Mouse (Mus musculus) lung, postnatal 0 days (tissue): Measurements from ENCODE around the gene Scn11a. TPM values are rescaled to one million over a fixed set of nuclear protein-coding genes. Genes with fewer than 3 reads are reported as not detected.

Source experiments
- ATAC-seq: fragments of 200-750 bp; cut with Nextera tagmentation; 2 replicates; pipeline ENCODE4 v1.8.0; 2017; ENCODE audit warnings: moderate library complexity
- DNase-seq: peaks from one replicate; pipeline ENCODE4 v3.0.0-alpha.2; 2016; ENCODE audit warnings: low spot score
- H3K27ac ChIP-seq: fragments of 300-500 bp; sonication (generic); 2 replicates; pipeline ENCODE4 v1.5.1; 2014; ENCODE audit warnings: antibody characterized with exemption, mild to moderate bottlenecking, low read length, mixed read lengths
- H3K27me3 ChIP-seq: fragments of 300-500 bp; sonication (generic); replicated peaks from 2 replicates; pipeline ENCODE4 v1.6.1; 2014; ENCODE audit warnings: low read length, mixed read lengths; ENCODE audit not compliant: insufficient read depth
- H3K36me3 ChIP-seq: fragments of 300-500 bp; sonication (generic); 2 replicates; pipeline ENCODE4 v1.6.1; 2014; ENCODE audit warnings: low read length, mixed read lengths; ENCODE audit not compliant: insufficient read depth
- H3K4me1 ChIP-seq: fragments of 300-500 bp; sonication (generic); 2 replicates; pipeline ENCODE4 v1.6.1; 2014; ENCODE audit warnings: antibody characterized with exemption, low read depth, low read length, mixed read lengths; ENCODE audit not compliant: insufficient read depth
- H3K4me2 ChIP-seq: fragments of 300-500 bp; sonication (generic); replicated peaks from 2 replicates; pipeline ENCODE4 v1.6.1; 2014; ENCODE audit warnings: low read depth, mild to moderate bottlenecking, low read length, moderate library complexity, mixed read lengths
- H3K4me3 ChIP-seq: fragments of 300-500 bp; sonication (generic); 2 replicates; pipeline ENCODE4 v1.5.1; 2014; ENCODE audit warnings: low read depth, low read length
- H3K9ac ChIP-seq: fragments of 300-500 bp; sonication (generic); replicated peaks from 2 replicates; pipeline ENCODE4 v1.6.1; 2014; ENCODE audit warnings: low read depth, mild to moderate bottlenecking
- H3K9me3 ChIP-seq: fragments of 300-500 bp; sonication (generic); 2 replicates; pipeline ENCODE4 v1.6.1; 2016; ENCODE audit warnings: low read length, mixed read lengths
- CTCF ChIP-seq: IDR thresholded peaks from 2 replicates; pipeline ENCODE4 v1.5.1; 2016; ENCODE audit warnings: antibody characterized with exemption, mild to moderate bottlenecking
- EP300 ChIP-seq: IDR thresholded peaks from 2 replicates; pipeline ENCODE4 v1.6.1; 2016; ENCODE audit warnings: antibody characterized with exemption, mild to moderate bottlenecking, control low read depth
- WGBS: fragments of 180-500 bp; shearing (Covaris S2); extraction: QIAGEN DNeasy Blood & Tissue Kit; methylation state at CpG from one replicate; pipeline ENCODE4 v1.1.7; 2014; 5-methylcytosine and 5-hydroxymethylcytosine counted together
- polyA plus RNA-seq: library from polyadenylated mRNA; unstranded; fragments of >200 nt; fragmentation: Nextera tagmentation; extraction: Ambion mirVana; gene quantifications from 2 replicates; pipeline ENCODE4 v1.2.1, GENCODE M21; 2015

The Scn11a gene
- polyA plus RNA-seq, 1 experiment from 2014 or later, result not detected

DNA sequence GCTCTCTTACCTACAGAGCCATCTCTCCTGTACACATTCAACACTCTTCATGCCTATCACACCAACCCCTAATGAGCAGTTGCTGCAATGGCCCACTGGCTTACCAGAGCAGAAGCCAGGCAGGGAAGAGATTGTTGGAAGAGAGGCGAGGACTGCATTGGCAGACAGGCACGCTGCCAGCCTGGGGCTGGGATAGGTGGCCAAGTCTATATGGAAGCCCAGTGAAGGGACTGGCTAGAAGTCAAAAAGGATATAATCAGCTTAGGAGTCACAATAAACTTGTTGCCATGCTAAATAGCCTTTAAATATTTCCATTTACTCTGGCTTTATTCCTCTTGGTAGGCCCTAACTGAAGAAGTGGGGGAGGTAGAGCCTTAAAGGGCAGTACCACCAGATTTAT lies 5.7 kb upstream of the Scn11a start:
- ATAC-seq (no peak), DNase-seq (no peak)
- H3K4me3 ChIP-seq, result no peak overlapping the region
- H3K4me2 ChIP-seq, result no peak overlapping the region
- H3K27me3 ChIP-seq, result no peaks in the 10 kb centered on the region
- no peak overlapping the region for H3K9ac ChIP-seq
- H3K27ac ChIP-seq, result no peak overlapping the region
- H3K9me3 ChIP-seq, result no peaks in the 10 kb centered on the region
- H3K36me3 ChIP-seq, result no peaks in the 10 kb centered on the region
- WGBS, result 71% methylated on average over 2 of the region's 2 CpGs
- H3K4me1 ChIP-seq, result no peaks in the 10 kb centered on the region
- TF ChIP-seq CTCF, result no peak
- TF ChIP-seq EP300, result no peak

DNA sequence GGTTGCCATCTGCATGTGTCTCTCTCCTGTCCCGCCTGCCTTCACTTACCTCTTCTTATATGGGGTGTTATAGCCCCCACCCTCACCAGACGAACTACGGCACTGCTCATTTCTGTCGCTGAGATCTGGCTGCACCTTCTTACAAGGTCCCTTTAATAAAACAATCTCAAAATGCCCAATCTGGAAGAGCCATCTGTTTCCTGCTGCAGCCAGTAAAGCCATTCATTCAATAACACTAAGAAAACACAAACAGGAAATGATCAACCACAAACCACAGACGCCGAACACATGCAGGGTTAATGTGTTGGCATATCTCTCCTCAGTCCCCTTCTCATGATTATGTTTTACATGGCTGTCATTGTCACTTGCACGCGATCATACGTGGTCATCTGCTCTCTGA lies 1.5 kb downstream of the Scn11a start:
- Histone ChIP-seq H3K9me3 (no peaks in the 10 kb centered on the region), H3K4me3 (no peak overlapping the region), H3K36me3 (no peaks in the 10 kb centered on the region), H3K4me1 (peaks cover 4% of the 10 kb centered on the region; the same call in 1 of the 2 replicates), H3K27me3 (no peaks in the 10 kb centered on the region), H3K9ac (no peak overlapping the region), H3K27ac (no peak overlapping the region), H3K4me2 (peak overlapping the region; percentile 27)
- TF ChIP-seq EP300 (peak; percentile 50), CTCF (no peak)
- DNase-seq, result peak; percentile 10
- peak; percentile 25; the same call in 1 of the 2 replicates for ATAC-seq
- WGBS, result 36% methylated on average over 9 of the region's 9 CpGs

DNA sequence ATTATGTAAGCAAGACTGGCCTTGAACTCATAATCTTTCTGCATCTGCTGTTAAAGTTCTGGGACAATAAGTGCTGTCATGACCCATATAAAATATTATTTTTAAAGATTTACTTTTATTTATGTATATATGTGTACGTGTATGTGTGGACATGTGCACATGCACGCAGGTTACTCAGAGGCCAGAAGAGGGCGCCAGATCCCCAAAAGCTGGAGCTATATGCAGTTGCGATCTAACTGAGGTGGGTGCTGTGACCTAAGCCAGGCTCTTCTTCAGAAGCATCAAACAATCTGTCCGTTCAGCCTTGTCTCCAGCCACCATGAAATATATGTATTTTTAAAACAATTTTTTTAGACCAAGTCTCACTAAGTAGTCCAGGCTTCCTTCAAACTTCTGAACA lies 11.6 kb downstream of the Scn11a start:
- H3K4me2 ChIP-seq, result no peak overlapping the region
- no peak overlapping the region for H3K27ac ChIP-seq
- 92% methylated on average over 5 of the region's 5 CpGs for WGBS
- DNase-seq (no peak), ATAC-seq (no peak)
- no peak for TF ChIP-seq CTCF
- no peak overlapping the region for H3K9ac ChIP-seq
- H3K4me3 ChIP-seq, result no peak overlapping the region
- no peaks in the 10 kb centered on the region for H3K4me1 ChIP-seq
- no peaks in the 10 kb centered on the region for H3K36me3 ChIP-seq
- H3K9me3 ChIP-seq, result no peaks in the 10 kb centered on the region
- no peaks in the 10 kb centered on the region for H3K27me3 ChIP-seq

DNA sequence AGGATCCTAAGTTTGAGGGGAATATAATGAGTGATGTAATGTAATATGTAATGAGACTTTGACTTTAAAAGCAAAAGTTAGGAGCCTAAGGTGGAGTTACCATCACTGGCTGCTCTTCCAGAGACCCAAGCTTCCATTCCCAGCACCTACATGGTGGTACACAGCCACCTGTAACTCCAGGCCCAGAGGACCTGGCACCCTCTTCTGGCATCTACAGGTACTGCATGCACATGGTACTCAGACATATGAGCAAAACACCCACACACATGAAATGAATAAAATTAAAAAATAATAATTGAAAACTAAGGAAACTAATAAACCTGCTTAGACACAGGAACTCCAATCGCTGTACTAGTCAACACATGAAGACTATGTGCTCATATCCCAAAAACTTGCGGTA lies 18.8 kb downstream of the Scn11a start:
- DNase-seq (no peak), ATAC-seq (no peak)
- Histone ChIP-seq H3K9me3 (no peaks in the 10 kb centered on the region), H3K4me1 (no peaks in the 10 kb centered on the region), H3K4me3 (no peak overlapping the region), H3K4me2 (no peak overlapping the region), H3K27ac (no peak overlapping the region), H3K36me3 (no peaks in the 10 kb centered on the region), H3K27me3 (no peaks in the 10 kb centered on the region), H3K9ac (no peak overlapping the region)
- TF ChIP-seq EP300 (no peak), CTCF (peak; percentile 39)
- 76% methylated on average over 2 of the region's 2 CpGs for WGBS

DNA sequence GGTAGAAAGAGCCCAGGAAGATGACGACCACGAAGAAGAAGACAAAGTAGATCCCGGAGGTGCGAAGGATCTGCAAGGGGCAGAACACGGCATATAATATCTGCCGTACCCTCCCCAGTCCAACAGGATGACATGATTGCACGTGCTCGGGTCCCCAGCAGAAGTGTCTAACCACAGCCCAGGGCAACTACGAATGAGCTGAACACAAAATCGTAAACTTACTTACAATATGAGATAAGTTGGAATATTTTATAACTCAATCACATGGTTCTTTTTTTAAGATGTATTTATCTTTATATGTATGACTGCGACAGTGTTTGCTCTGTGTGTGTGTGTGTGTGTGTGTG lies 20.8 kb downstream of the Scn11a start:
- no peaks in the 10 kb centered on the region for H3K9me3 ChIP-seq
- WGBS, result 73% methylated on average over 11 of the region's 11 CpGs
- H3K4me3 ChIP-seq, result no peak overlapping the region
- H3K4me1 ChIP-seq, result no peaks in the 10 kb centered on the region
- H3K27ac ChIP-seq, result no peak overlapping the region
- H3K9ac ChIP-seq, result no peak overlapping the region
- no peak overlapping the region for H3K4me2 ChIP-seq
- no peak for DNase-seq
- no peaks in the 10 kb centered on the region for H3K27me3 ChIP-seq
- TF ChIP-seq EP300, result no peak
- no peak for TF ChIP-seq CTCF
- no peaks in the 10 kb centered on the region for H3K36me3 ChIP-seq
- no peak for ATAC-seq

DNA sequence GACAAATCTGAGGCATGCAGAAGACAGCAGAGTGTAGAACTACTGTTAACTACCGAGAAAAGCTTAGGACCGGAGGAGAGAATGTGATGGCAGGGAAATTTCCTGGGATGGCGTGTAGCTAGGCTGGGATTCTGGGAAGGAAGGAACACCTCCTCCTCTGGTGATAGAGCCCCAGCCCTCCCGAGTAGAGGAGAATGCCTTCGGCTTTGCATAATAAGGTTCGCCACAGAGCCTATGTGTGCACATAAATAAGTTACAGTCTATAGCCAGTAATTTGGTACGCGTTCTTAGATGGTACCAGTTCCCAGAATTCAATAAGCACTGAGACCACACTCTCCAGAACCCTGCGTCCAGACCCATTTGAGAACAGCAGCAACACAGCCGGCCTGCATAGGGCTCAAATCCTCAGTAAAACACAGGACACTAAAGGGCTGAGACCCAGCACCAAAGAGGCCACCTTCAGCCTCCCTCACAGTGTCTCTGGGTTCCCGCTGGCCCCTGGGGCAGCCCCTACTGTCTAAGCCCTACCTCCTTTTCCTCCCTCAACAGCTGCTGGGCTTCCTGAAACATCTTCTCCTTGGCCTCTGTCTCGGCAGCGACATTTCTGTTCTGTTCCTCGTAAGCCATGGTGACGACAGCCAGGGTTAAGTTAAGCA lies 21.3 kb downstream of the Scn11a start:
- ATAC-seq (no peak), DNase-seq (no peak)
- no peaks in the 10 kb centered on the region for H3K27me3 ChIP-seq
- no peaks in the 10 kb centered on the region for H3K9me3 ChIP-seq
- H3K36me3 ChIP-seq, result no peaks in the 10 kb centered on the region
- no peak overlapping the region for H3K9ac ChIP-seq
- WGBS, result 64% methylated on average over 15 of the region's 15 CpGs
- TF ChIP-seq CTCF (no peak), EP300 (no peak)
- H3K4me3 ChIP-seq, result no peak overlapping the region
- H3K4me1 ChIP-seq, result no peaks in the 10 kb centered on the region
- no peak overlapping the region for H3K27ac ChIP-seq
- no peak overlapping the region for H3K4me2 ChIP-seq
